Mouse (Mus musculus): ENCODE results near the gene Pdcl3. TPM values are rescaled to one million over a fixed set of nuclear protein-coding genes. Genes with fewer than 3 reads are reported as not detected.

Pdcl3 gene
- polyA plus RNA-seq, 1 experiment from 2014 or later: 126 TPM

GRCm38 (mm10) chr1:38972986-38973592, 12.3 kb upstream of the Pdcl3 start:
- 79% methylated on average over 9 of the region's 9 CpGs for WGBS
- Histone ChIP-seq H3K4me2 (replicated peaks; ENCODE audit: low read depth) (no peak overlapping the region), H3K4me3 (ENCODE audit: low read depth, low read length) (no peak overlapping the region), H3K27ac (ENCODE audit: low read depth, low read length) (no peak overlapping the region), H3K9me3 (ENCODE audit: control insufficient read depth) (no peaks in the 10 kb centered on the region), H3K27me3 (replicated peaks; ENCODE audit: control insufficient read depth, insufficient read depth, low read length) (no peaks in the 10 kb centered on the region), H3K4me1 (replicated peaks; ENCODE audit: control insufficient read depth, insufficient read depth, low read length) (no peaks in the 10 kb centered on the region), H3K36me3 (ENCODE audit: control insufficient read depth, insufficient read depth) (no peaks in the 10 kb centered on the region), H3K9ac (ENCODE audit: low read depth, low read length) (no peak overlapping the region)
- TF ChIP-seq CTCF (IDR thresholded peaks at IDR 0.05; ENCODE audit: low read depth): no peak
- no peak for ATAC-seq

DNA sequence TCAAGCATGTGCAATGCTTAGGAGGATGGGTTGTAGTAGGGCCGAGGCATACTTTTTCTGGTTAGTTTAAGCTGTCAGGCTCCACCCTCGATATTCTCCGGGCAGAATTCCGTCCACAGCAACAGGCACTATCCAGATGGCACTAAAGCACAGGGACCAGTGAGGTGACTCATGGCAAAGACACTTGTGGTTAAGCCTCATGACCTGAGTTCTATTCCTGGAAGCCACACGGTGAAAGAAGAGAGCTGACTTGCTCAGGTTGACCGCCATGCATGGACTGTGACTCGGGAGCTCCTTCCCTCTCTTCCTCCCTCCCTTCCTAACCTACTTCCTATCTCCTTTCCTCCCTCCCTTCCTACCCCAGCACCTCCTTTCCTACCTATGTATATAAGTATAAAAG, 5.5 kb upstream of the Pdcl3 start:
- ATAC-seq: no peak
- WGBS: 74% methylated on average over 7 of the region's 7 CpGs
- Histone ChIP-seq H3K4me2 (replicated peaks; ENCODE audit: low read depth) (no peak overlapping the region), H3K9ac (ENCODE audit: low read depth, low read length) (no peak overlapping the region), H3K4me1 (replicated peaks; ENCODE audit: control insufficient read depth, insufficient read depth, low read length) (no peaks in the 10 kb centered on the region), H3K27me3 (replicated peaks; ENCODE audit: control insufficient read depth, insufficient read depth, low read length) (no peaks in the 10 kb centered on the region), H3K9me3 (ENCODE audit: control insufficient read depth) (no peaks in the 10 kb centered on the region), H3K36me3 (ENCODE audit: control insufficient read depth, insufficient read depth) (no peaks in the 10 kb centered on the region), H3K4me3 (ENCODE audit: low read depth, low read length) (no peak overlapping the region), H3K27ac (ENCODE audit: low read depth, low read length) (no peak overlapping the region)
- no peak for TF ChIP-seq CTCF (IDR thresholded peaks at IDR 0.05; ENCODE audit: low read depth)

- Histone ChIP-seq H3K4me1 (replicated peaks; ENCODE audit: control insufficient read depth, insufficient read depth, low read length) (peaks cover 10% of the 10 kb centered on the region; the same call in 1 of the 2 replicates), H3K9me3 (ENCODE audit: control insufficient read depth) (no peaks in the 10 kb centered on the region), H3K4me3 (ENCODE audit: low read depth, low read length) (no peak overlapping the region), H3K36me3 (ENCODE audit: control insufficient read depth, insufficient read depth) (no peaks in the 10 kb centered on the region), H3K27ac (ENCODE audit: low read depth, low read length) (no peak overlapping the region), H3K4me2 (replicated peaks; ENCODE audit: low read depth) (no peak overlapping the region), H3K27me3 (replicated peaks; ENCODE audit: control insufficient read depth, insufficient read depth, low read length) (no peaks in the 10 kb centered on the region), H3K9ac (ENCODE audit: low read depth, low read length) (no peak overlapping the region)
- no peak for ATAC-seq
- TF ChIP-seq CTCF (IDR thresholded peaks at IDR 0.05; ENCODE audit: low read depth): no peak
- WGBS: 22% methylated on average over 2 of the region's 2 CpGs
Measured at GRCm38 (mm10) chr1:38983870-38984269, 1.5 kb upstream of the Pdcl3 start.

DNA sequence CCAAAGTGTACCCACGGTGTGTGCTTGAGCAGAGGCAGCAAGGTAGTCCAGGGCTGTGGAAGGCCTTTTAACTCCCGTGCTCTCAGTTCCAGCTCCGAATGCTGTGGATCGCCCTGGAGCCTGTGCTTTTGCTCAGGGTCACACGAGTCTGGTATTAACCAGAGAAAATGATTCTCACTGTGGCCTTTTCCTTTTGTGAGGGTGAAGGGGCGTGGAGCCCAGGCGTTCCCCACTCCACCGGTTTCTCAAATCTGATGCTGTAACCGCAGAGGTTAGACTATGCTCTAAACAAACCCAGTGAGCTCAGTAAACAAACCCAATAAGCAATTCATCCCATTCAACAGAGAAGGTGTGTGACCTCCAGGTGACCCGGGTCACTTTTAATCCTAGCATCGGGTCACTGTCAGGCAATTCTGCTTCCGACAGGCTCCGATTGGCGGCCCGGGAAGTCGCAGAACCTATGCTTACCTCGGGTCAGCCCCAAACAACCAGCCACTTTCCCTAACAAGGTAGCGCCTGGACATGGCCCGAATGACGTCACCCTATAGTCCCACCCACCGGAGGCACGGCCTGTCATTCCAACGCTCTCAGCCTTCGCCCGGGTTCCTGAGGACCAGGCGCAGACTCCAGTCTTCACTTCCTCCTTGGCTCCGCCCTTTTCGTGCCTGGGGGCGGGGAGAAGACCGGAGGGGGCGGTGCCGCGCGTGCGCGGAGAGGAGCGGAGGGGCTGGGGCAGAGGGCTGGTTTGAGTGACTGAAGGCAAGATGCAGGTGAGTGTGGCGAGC, 1.9 kb downstream of the Pdcl3 start:
- peak; percentile 96 for ATAC-seq
- no peaks in the 10 kb centered on the region for H3K27me3 ChIP-seq (replicated peaks; ENCODE audit: control insufficient read depth, insufficient read depth, low read length)
- no peaks in the 10 kb centered on the region for H3K9me3 ChIP-seq (ENCODE audit: control insufficient read depth)
- 1% methylated on average over 38 of the region's 38 CpGs for WGBS
- H3K27ac ChIP-seq (ENCODE audit: low read depth, low read length): peak overlapping the region; percentile 77
- peak overlapping the region; percentile 76 for H3K4me3 ChIP-seq (ENCODE audit: low read depth, low read length)
- H3K4me1 ChIP-seq (replicated peaks; ENCODE audit: control insufficient read depth, insufficient read depth, low read length): peaks cover 10% of the 10 kb centered on the region; the same call in 1 of the 2 replicates
- peak overlapping the region; percentile 70 for H3K4me2 ChIP-seq (replicated peaks; ENCODE audit: low read depth)
- H3K36me3 ChIP-seq (ENCODE audit: control insufficient read depth, insufficient read depth): peaks cover 10% of the 10 kb centered on the region; the same call in 1 of the 2 replicates
- no peak for TF ChIP-seq CTCF (IDR thresholded peaks at IDR 0.05; ENCODE audit: low read depth)
- H3K9ac ChIP-seq (ENCODE audit: low read depth, low read length): peak overlapping the region; percentile 75

DNA sequence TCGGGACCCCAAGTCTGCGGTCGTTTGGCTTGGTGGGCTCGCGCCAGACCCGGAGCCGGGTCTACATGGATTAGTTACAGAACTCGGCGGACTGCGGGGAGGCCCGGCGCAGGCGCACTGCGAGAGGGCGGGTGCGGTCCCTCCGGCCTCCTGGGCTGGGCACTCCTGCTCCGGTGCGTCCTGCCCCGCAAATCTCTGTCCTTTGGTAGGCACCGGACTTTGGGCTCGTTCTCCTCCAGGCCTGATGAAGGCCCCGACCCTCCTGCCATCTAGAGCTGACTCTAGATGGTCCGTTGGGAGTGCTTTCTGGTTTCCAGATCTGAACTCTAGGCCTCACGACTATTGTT, 2.4 kb downstream of the Pdcl3 start:
- Histone ChIP-seq H3K9me3 (ENCODE audit: control insufficient read depth) (no peaks in the 10 kb centered on the region), H3K9ac (ENCODE audit: low read depth, low read length) (peak overlapping the region; percentile 75), H3K27me3 (replicated peaks; ENCODE audit: control insufficient read depth, insufficient read depth, low read length) (no peaks in the 10 kb centered on the region), H3K27ac (ENCODE audit: low read depth, low read length) (peak overlapping the region; percentile 77), H3K4me1 (replicated peaks; ENCODE audit: control insufficient read depth, insufficient read depth, low read length) (peaks cover 10% of the 10 kb centered on the region; the same call in 1 of the 2 replicates), H3K4me3 (ENCODE audit: low read depth, low read length) (peak overlapping the region; percentile 76), H3K4me2 (replicated peaks; ENCODE audit: low read depth) (peak overlapping the region; percentile 70), H3K36me3 (ENCODE audit: control insufficient read depth, insufficient read depth) (peaks cover 14% of the 10 kb centered on the region; the same call in 1 of the 2 replicates)
- ATAC-seq: peak; percentile 91
- TF ChIP-seq CTCF (IDR thresholded peaks at IDR 0.05; ENCODE audit: low read depth): no peak
- 0% methylated on average over 25 of the region's 25 CpGs for WGBS

DNA sequence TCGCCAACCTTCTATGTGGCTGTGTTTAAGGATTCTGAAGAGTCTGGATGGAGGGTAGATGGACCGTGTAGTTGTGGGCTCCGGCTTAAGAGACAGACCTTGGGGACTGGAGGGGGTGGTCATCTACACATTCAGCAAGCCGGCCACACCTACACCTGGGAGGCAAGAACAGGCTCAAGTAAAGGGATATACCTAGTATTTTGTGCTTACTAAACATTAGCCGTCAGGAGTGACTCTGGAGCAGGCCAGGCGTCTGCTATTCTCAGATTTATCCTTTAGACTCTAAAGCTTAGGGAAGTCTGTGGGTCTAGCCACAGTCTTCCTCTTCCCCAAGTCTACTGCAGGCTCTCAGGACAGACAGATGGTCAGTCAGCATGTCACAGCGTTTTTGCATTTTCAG, 2.9 kb downstream of the Pdcl3 start:
- Histone ChIP-seq H3K4me1 (replicated peaks; ENCODE audit: control insufficient read depth, insufficient read depth, low read length) (peaks cover 10% of the 10 kb centered on the region; the same call in 1 of the 2 replicates), H3K27me3 (replicated peaks; ENCODE audit: control insufficient read depth, insufficient read depth, low read length) (no peaks in the 10 kb centered on the region), H3K4me3 (ENCODE audit: low read depth, low read length) (peak overlapping the region; percentile 76), H3K9me3 (ENCODE audit: control insufficient read depth) (no peaks in the 10 kb centered on the region), H3K36me3 (ENCODE audit: control insufficient read depth, insufficient read depth) (peaks cover 18% of the 10 kb centered on the region), H3K27ac (ENCODE audit: low read depth, low read length) (no peak overlapping the region), H3K4me2 (replicated peaks; ENCODE audit: low read depth) (peak overlapping the region; percentile 70), H3K9ac (ENCODE audit: low read depth, low read length) (peak overlapping the region; percentile 75)
- 12% methylated on average over 7 of the region's 7 CpGs for WGBS
- TF ChIP-seq CTCF (IDR thresholded peaks at IDR 0.05; ENCODE audit: low read depth): no peak
- ATAC-seq: no peak

Measured in intestine, postnatal 0 days (tissue).